ENCODE assay signal across 9 mouse cellular contexts in genomic region chr9:107399491-107399971, GRCm38 (mm10). TPM values are rescaled to one million over a fixed set of nuclear protein-coding genes. Genes with fewer than 3 reads are reported as not detected.
DNase-seq lines count a peak whose midpoint lies in the region; ATAC-seq lines count a peak whose summit lies in the region.
"Had no signal": no experiment of that assay in that cellular context is flagged by ENCODE, and none has a peak within 500 bp of the region (broad histone marks: within the 10 kb centered on the region; RNA-seq: fewer than 3 reads in every experiment).

Gene Cacna2d2 (plus strand): TSS chr9:107399612.

- peak within 1 kb of the TSS; percentile 99 for H3K4me2 ChIP-seq in forebrain, embryonic 11.5 days (ENCODE audit: low read depth, low read length, severe bottlenecking)
- peak within 1 kb of the TSS; percentile 95 for H3K4me2 ChIP-seq in heart, embryonic 15.5 days
- H3K4me2 ChIP-seq in liver, embryonic 12.5 days: peak within 1 kb of the TSS; percentile 72
- H3K4me2 ChIP-seq in neural tube, embryonic 13.5 days: peak within 1 kb of the TSS; percentile 75

- no peaks in the 10 kb centered on the region for H3K36me3 ChIP-seq in forebrain, embryonic 11.5 days (ENCODE audit: control insufficient read depth, insufficient read depth, low read length)
- no peaks in the 10 kb centered on the region for H3K36me3 ChIP-seq in heart, embryonic 15.5 days
- H3K36me3 ChIP-seq in liver, embryonic 12.5 days: no peaks in the 10 kb centered on the region
- no peaks in the 10 kb centered on the region for H3K36me3 ChIP-seq in neural tube, embryonic 13.5 days

- ATAC-seq in forebrain, embryonic 11.5 days (replicated peaks; ENCODE audit: low FRiP score): peak; percentile 77
- ATAC-seq in heart, embryonic 15.5 days (replicated peaks; ENCODE audit: insufficient number of reproducible peaks, insufficient read depth, low FRiP score, low read depth): peak; percentile 66
- ATAC-seq in liver, embryonic 12.5 days: no peak
- peak; percentile 71 for ATAC-seq in neural tube, embryonic 13.5 days (ENCODE audit: low read depth)

- H3K9ac ChIP-seq in forebrain, embryonic 11.5 days (ENCODE audit: low read length): peak within 1 kb of the TSS; percentile 81
- H3K9ac ChIP-seq in heart, embryonic 15.5 days: peak within 1 kb of the TSS; percentile 55
- H3K9ac ChIP-seq in liver, embryonic 12.5 days: no peak within 1 kb of the TSS
- peak within 1 kb of the TSS; percentile 90 for H3K9ac ChIP-seq in neural tube, embryonic 13.5 days

- peaks cover 19% of the 10 kb centered on the region for H3K27me3 ChIP-seq in forebrain, embryonic 11.5 days (ENCODE audit: control insufficient read depth, insufficient read depth, low read length)
- H3K27me3 ChIP-seq in heart, embryonic 15.5 days: peaks cover 83% of the 10 kb centered on the region
- peaks cover 98% of the 10 kb centered on the region for H3K27me3 ChIP-seq in liver, embryonic 12.5 days (replicated peaks)
- peaks cover 59% of the 10 kb centered on the region for H3K27me3 ChIP-seq in neural tube, embryonic 13.5 days

- WGBS in forebrain, embryonic 11.5 days: under 1% methylated on average over 42 of the region's 54 CpGs
- WGBS in heart, embryonic 15.5 days: under 1% methylated on average over 51 of the region's 54 CpGs
- WGBS in liver, embryonic 12.5 days (ENCODE audit: insufficient replicate concordance): 1% methylated on average over 44 of the region's 54 CpGs
- WGBS in neural tube, embryonic 13.5 days: under 1% methylated on average over 49 of the region's 54 CpGs

- peaks cover 12% of the 10 kb centered on the region; the same call in 1 of the 2 replicates for H3K4me1 ChIP-seq in forebrain, embryonic 11.5 days (replicated peaks; ENCODE audit: control insufficient read depth, insufficient read depth, low read length)
- peaks cover 9% of the 10 kb centered on the region for H3K4me1 ChIP-seq in heart, embryonic 15.5 days (replicated peaks)
- peaks cover 5% of the 10 kb centered on the region; the same call in 1 of the 2 replicates for H3K4me1 ChIP-seq in liver, embryonic 12.5 days
- H3K4me1 ChIP-seq in neural tube, embryonic 13.5 days (replicated peaks): peaks cover 51% of the 10 kb centered on the region

- no peak within 1 kb of the TSS for H3K27ac ChIP-seq in forebrain, embryonic 11.5 days (ENCODE audit: low read depth, low read length)
- H3K27ac ChIP-seq in heart, embryonic 15.5 days: peak within 1 kb of the TSS; percentile 3; the same call in 1 of the 2 replicates
- H3K27ac ChIP-seq in liver, embryonic 12.5 days: no peak within 1 kb of the TSS
- peak within 1 kb of the TSS; percentile 87 for H3K27ac ChIP-seq in neural tube, embryonic 13.5 days (replicated peaks)
- H3K27ac ChIP-seq: macrophage had no signal

- peak within 1 kb of the TSS; percentile 81 for H3K4me3 ChIP-seq in forebrain, embryonic 11.5 days (ENCODE audit: low read depth, low read length)
- H3K4me3 ChIP-seq in heart, embryonic 15.5 days: peak within 1 kb of the TSS; percentile 72
- H3K4me3 ChIP-seq in liver, embryonic 12.5 days: peak within 1 kb of the TSS; percentile 55
- H3K4me3 ChIP-seq in neural tube, embryonic 13.5 days: peak within 1 kb of the TSS; percentile 90

- no peaks in the 10 kb centered on the region for H3K9me3 ChIP-seq in forebrain, embryonic 11.5 days (ENCODE audit: control insufficient read depth, low read length)
- no peaks in the 10 kb centered on the region for H3K9me3 ChIP-seq in heart, embryonic 15.5 days (replicated peaks)
- H3K9me3 ChIP-seq in liver, embryonic 12.5 days (replicated peaks): no peaks in the 10 kb centered on the region
- H3K9me3 ChIP-seq in neural tube, embryonic 13.5 days: no peaks in the 10 kb centered on the region

- DNase-seq in urinary bladder, adult 18-20 months (ENCODE audit: low spot score in 2 of 2): peak; percentile 41 to 44
- no peak for DNase-seq in urinary bladder, postnatal 10 days (ENCODE audit: low spot score)
- peak; percentile 89 for DNase-seq in forebrain, embryonic 11.5 days (ENCODE audit: low spot score)
- DNase-seq in kidney, postnatal 10 days: peak; percentile 72
- DNase-seq in urinary bladder, postnatal 14 days (ENCODE audit: low spot score): peak; percentile 35

RNA-seq across cellular contexts. Expression of gene Cacna2d2, which starts in this region (rescaled TPM):
- polyA plus RNA-seq in forebrain, embryonic 11.5 days (2014; fragmentation: Nextera tagmentation; extraction: Ambion mirVana): 1.8 and 2.8 TPM in 2 replicates
- 2.6 and 3.6 TPM in 2 replicates for polyA plus RNA-seq in heart, embryonic 15.5 days (2015; fragmentation: Nextera tagmentation; extraction: Ambion mirVana)
- 0.02 and 0.13 TPM in 2 replicates for polyA plus RNA-seq in liver, embryonic 12.5 days (2016; fragmentation: Nextera tagmentation; extraction: Ambion mirVana)
- 8.1 and 8.6 TPM in 2 replicates for polyA plus RNA-seq in neural tube, embryonic 13.5 days (2015; fragmentation: Nextera tagmentation; extraction: Ambion mirVana)
- polyA plus RNA-seq: macrophage had no signal

Comparison
In these comparisons a context has a peak if more than half of its experiments do, and no peak if none do; other contexts are left out.
1. H3K27ac ChIP-seq: peak in heart, embryonic 15.5 days (single experiment) and neural tube, embryonic 13.5 days (single experiment); none in forebrain, embryonic 11.5 days (single experiment) and liver, embryonic 12.5 days (single experiment).
2. Peak in every context shown above with its lines, with median percentiles within 50 percentile points of each other: H3K4me2 ChIP-seq and H3K4me3 ChIP-seq.